Mouse (Mus musculus) midbrain, embryonic 16.5 days (tissue): ENCODE measurements at regions not wholly inside any gene's neighbourhood (a gene's known extent, or its start where the extent isn't known, plus 50 kb on each side); places are given as distances from the start of the nearest gene placed in this dataset.
A peak's percentile ranks its signal among the peaks of the same experiment; 100 is the strongest.

Source experiments
- ATAC-seq: fragments of 200-750 bp; cut with Nextera tagmentation; 2 replicates; pipeline ENCODE4 v1.8.0; 2017; ENCODE audit warnings: moderate TSS enrichment
- H3K27ac ChIP-seq: fragments of 300-500 bp; sonication (generic); 2 replicates; pipeline ENCODE4 v1.5.1; 2014; ENCODE audit warnings: mild to moderate bottlenecking, low read length, mixed read lengths
- H3K27me3 ChIP-seq: fragments of 300-500 bp; sonication (generic); 2 replicates; pipeline ENCODE4 v1.6.1; 2014; ENCODE audit warnings: low read depth, low read length, mixed read lengths; ENCODE audit not compliant: control insufficient read depth, insufficient read depth
- H3K36me3 ChIP-seq: fragments of 300-500 bp; sonication (generic); 2 replicates; pipeline ENCODE4 v1.6.1; 2014; ENCODE audit warnings: mild to moderate bottlenecking, low read length, moderate library complexity, mixed read lengths; ENCODE audit not compliant: control insufficient read depth, insufficient read depth
- H3K4me1 ChIP-seq: fragments of 300-500 bp; sonication (generic); 2 replicates; pipeline ENCODE4 v1.6.1; 2014; ENCODE audit warnings: mild to moderate bottlenecking, low read length, mixed read lengths; ENCODE audit not compliant: control insufficient read depth, insufficient read depth
- H3K4me2 ChIP-seq: fragments of 300-500 bp; sonication (generic); 2 replicates; pipeline ENCODE4 v1.6.1; 2014; ENCODE audit warnings: mild to moderate bottlenecking, low read length, mixed read lengths
- H3K4me3 ChIP-seq: fragments of 300-500 bp; sonication (generic); 2 replicates; pipeline ENCODE4 v1.5.1; 2014; ENCODE audit warnings: low read depth, mild to moderate bottlenecking, low read length, moderate library complexity, mixed read lengths
- H3K9ac ChIP-seq: fragments of 300-500 bp; sonication (generic); 2 replicates; pipeline ENCODE4 v1.6.1; 2014; ENCODE audit warnings: low read depth, low read length, mixed read lengths
- H3K9me3 ChIP-seq: fragments of 300-500 bp; sonication (generic); replicated peaks from 2 replicates; pipeline ENCODE4 v1.6.1; 2014; ENCODE audit warnings: mild to moderate bottlenecking, low read length, mixed read lengths; ENCODE audit not compliant: control insufficient read depth, poor library complexity, severe bottlenecking
- WGBS: fragments of 180-500 bp; shearing (Covaris S2); extraction: QIAGEN DNeasy Blood & Tissue Kit; methylation state at CpG from one replicate; pipeline ENCODE4 v1.1.7; 2014; 5-methylcytosine and 5-hydroxymethylcytosine counted together

- H3K4me3 ChIP-seq, result no peak overlapping the region
- no peak overlapping the region for H3K4me2 ChIP-seq
- H3K9me3 ChIP-seq, result no peaks in the 10 kb centered on the region
- H3K27ac ChIP-seq, result no peak overlapping the region
- 60% methylated on average over 5 of the region's 5 CpGs for WGBS
- no peak overlapping the region for H3K9ac ChIP-seq
- no peaks in the 10 kb centered on the region for H3K4me1 ChIP-seq
- ATAC-seq, result no peak
- H3K36me3 ChIP-seq, result no peaks in the 10 kb centered on the region
- H3K27me3 ChIP-seq, result no peaks in the 10 kb centered on the region
These were observed 277.4 kb upstream of the Tmeff2 start for GRCm38 (mm10) chr1:50622870-50623607.

GRCm38 (mm10) chr1:50629000-50629399 lies 271.4 kb upstream of the Tmeff2 start:
- H3K27me3 ChIP-seq, result no peaks in the 10 kb centered on the region
- H3K36me3 ChIP-seq, result no peaks in the 10 kb centered on the region
- no peak overlapping the region for H3K9ac ChIP-seq
- no peak for ATAC-seq
- H3K4me3 ChIP-seq, result no peak overlapping the region
- no peak overlapping the region for H3K4me2 ChIP-seq
- H3K4me1 ChIP-seq, result no peaks in the 10 kb centered on the region
- H3K9me3 ChIP-seq, result no peaks in the 10 kb centered on the region
- 72% methylated on average over 4 of the region's 4 CpGs for WGBS
- H3K27ac ChIP-seq, result no peak overlapping the region

- Histone ChIP-seq H3K27ac (no peak overlapping the region), H3K9ac (no peak overlapping the region), H3K36me3 (no peaks in the 10 kb centered on the region), H3K27me3 (no peaks in the 10 kb centered on the region), H3K9me3 (no peaks in the 10 kb centered on the region), H3K4me1 (no peaks in the 10 kb centered on the region), H3K4me3 (no peak overlapping the region), H3K4me2 (no peak overlapping the region)
- ATAC-seq, result peak; percentile 70
- WGBS, result 48% methylated on average over 3 of the region's 3 CpGs
These were observed 270.9 kb upstream of the Tmeff2 start for GRCm38 (mm10) chr1:50629473-50630071.

GRCm38 (mm10) chr1:50637992-50638391 lies 262.5 kb upstream of the Tmeff2 start:
- no peak overlapping the region for H3K27ac ChIP-seq
- H3K9me3 ChIP-seq, result no peaks in the 10 kb centered on the region
- no peaks in the 10 kb centered on the region for H3K4me1 ChIP-seq
- ATAC-seq, result no peak
- H3K4me2 ChIP-seq, result no peak overlapping the region
- no peaks in the 10 kb centered on the region for H3K36me3 ChIP-seq
- no peak overlapping the region for H3K4me3 ChIP-seq
- 78% methylated on average over 1 of the region's 1 CpGs for WGBS
- H3K27me3 ChIP-seq, result no peaks in the 10 kb centered on the region
- no peak overlapping the region for H3K9ac ChIP-seq

GRCm38 (mm10) chr1:50646931-50647674 lies 253.3 kb upstream of the Tmeff2 start:
- WGBS, result 62% methylated on average over 2 of the region's 2 CpGs
- Histone ChIP-seq H3K27me3 (no peaks in the 10 kb centered on the region), H3K9ac (no peak overlapping the region), H3K4me1 (no peaks in the 10 kb centered on the region), H3K36me3 (no peaks in the 10 kb centered on the region), H3K4me3 (no peak overlapping the region), H3K9me3 (no peaks in the 10 kb centered on the region), H3K27ac (no peak overlapping the region), H3K4me2 (no peak overlapping the region)
- ATAC-seq, result peak; percentile 62; the same call in 1 of the 2 replicates

- Histone ChIP-seq H3K9ac (no peak overlapping the region), H3K36me3 (no peaks in the 10 kb centered on the region), H3K27ac (no peak overlapping the region), H3K4me3 (no peak overlapping the region), H3K4me1 (no peaks in the 10 kb centered on the region), H3K4me2 (no peak overlapping the region), H3K9me3 (no peaks in the 10 kb centered on the region), H3K27me3 (no peaks in the 10 kb centered on the region)
- ATAC-seq, result peak; percentile 95
- WGBS, result 42% methylated on average over 3 of the region's 3 CpGs
These were observed 248.3 kb upstream of the Tmeff2 start for GRCm38 (mm10) chr1:50651974-50652665.

GRCm38 (mm10) chr1:50665139-50665538 lies 235.3 kb upstream of the Tmeff2 start:
- H3K4me3 ChIP-seq, result no peak overlapping the region
- no peaks in the 10 kb centered on the region for H3K9me3 ChIP-seq
- WGBS, result 86% methylated on average over 3 of the region's 3 CpGs
- H3K27me3 ChIP-seq, result no peaks in the 10 kb centered on the region
- no peaks in the 10 kb centered on the region for H3K4me1 ChIP-seq
- no peak for ATAC-seq
- H3K36me3 ChIP-seq, result no peaks in the 10 kb centered on the region
- H3K4me2 ChIP-seq, result no peak overlapping the region
- H3K9ac ChIP-seq, result no peak overlapping the region
- no peak overlapping the region for H3K27ac ChIP-seq

GRCm38 (mm10) chr1:50682971-50683370 lies 217.5 kb upstream of the Tmeff2 start:
- WGBS, result 84% methylated on average over 3 of the region's 3 CpGs
- no peak overlapping the region for H3K4me2 ChIP-seq
- ATAC-seq, result no peak
- no peaks in the 10 kb centered on the region for H3K27me3 ChIP-seq
- H3K4me1 ChIP-seq, result peaks cover 2% of the 10 kb centered on the region; the same call in 1 of the 2 replicates
- H3K27ac ChIP-seq, result no peak overlapping the region
- H3K9ac ChIP-seq, result no peak overlapping the region
- H3K4me3 ChIP-seq, result no peak overlapping the region
- H3K9me3 ChIP-seq, result no peaks in the 10 kb centered on the region
- H3K36me3 ChIP-seq, result no peaks in the 10 kb centered on the region
